Mouse (Mus musculus) thymus, postnatal 10 days (tissue): ENCODE data around the gene Polg.
A peak's percentile ranks its signal among the peaks of the same experiment; 100 is the strongest.

ENCODE experiments used
- DNase-seq, 2 experiments: peaks; one replicate each; pipeline ENCODE4 v3.0.0; 2021; ENCODE audit warnings: low spot score in 2 of 2

Gene Polg

GRCm38 (mm10) chr7:79502152-79503102 lies 36.3 kb upstream of the Polg start:
- DNase-seq, result no peak

DNA sequence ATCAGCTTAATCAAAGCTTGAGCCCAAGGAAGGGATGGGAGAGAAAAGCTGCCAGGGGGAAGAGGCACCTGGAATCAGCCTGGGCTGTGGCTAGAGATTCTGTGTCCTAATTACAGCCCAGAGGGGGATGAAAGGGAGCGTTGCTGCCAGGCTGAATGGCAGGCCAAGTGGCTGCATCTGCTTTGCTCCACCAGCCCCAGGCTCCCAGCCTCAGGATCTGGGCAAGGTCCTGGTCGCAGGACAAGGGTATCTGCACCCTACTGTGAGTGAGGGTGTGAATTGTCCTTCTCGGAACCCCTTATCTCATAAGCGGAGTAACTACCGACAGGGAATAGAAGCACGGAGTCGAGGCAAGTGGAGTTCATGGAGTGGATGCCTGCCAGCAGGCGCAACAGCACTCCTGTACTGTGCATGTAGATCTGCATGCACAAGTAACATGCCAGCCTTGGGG lies 35.4 kb upstream of the Polg start:
- DNase-seq, result no peak

DNA sequence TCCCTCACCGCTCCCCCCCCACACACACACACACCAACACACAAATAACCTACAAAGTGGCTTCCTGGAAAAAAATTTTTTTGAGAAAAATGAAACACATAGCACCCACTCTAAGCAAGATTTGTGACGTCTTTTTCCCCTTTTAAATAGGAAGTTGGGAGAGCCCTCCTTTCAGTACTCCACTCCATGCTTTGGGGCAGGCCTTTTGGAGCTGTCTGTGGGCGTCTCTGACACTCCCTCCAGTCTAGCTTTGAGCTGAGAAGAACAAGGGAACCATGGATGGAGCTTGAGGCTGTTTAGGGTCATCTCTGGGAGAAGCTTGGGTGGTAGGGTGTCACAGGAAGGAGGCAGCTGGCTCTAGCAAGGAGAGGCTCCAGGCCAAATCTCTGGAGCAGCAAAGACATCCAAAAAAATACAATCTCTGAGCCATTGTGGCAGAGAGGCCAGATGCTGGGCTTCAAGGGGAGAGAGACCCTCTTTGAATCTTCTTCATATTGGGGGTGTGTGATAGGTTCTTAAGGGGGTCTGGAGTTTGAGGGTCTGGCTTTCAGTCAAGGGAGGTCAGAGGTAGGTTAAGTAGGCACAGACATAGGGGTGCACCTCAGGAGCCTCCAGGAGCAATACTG lies 34.6 kb upstream of the Polg start:
- DNase-seq, result no peak

DNA sequence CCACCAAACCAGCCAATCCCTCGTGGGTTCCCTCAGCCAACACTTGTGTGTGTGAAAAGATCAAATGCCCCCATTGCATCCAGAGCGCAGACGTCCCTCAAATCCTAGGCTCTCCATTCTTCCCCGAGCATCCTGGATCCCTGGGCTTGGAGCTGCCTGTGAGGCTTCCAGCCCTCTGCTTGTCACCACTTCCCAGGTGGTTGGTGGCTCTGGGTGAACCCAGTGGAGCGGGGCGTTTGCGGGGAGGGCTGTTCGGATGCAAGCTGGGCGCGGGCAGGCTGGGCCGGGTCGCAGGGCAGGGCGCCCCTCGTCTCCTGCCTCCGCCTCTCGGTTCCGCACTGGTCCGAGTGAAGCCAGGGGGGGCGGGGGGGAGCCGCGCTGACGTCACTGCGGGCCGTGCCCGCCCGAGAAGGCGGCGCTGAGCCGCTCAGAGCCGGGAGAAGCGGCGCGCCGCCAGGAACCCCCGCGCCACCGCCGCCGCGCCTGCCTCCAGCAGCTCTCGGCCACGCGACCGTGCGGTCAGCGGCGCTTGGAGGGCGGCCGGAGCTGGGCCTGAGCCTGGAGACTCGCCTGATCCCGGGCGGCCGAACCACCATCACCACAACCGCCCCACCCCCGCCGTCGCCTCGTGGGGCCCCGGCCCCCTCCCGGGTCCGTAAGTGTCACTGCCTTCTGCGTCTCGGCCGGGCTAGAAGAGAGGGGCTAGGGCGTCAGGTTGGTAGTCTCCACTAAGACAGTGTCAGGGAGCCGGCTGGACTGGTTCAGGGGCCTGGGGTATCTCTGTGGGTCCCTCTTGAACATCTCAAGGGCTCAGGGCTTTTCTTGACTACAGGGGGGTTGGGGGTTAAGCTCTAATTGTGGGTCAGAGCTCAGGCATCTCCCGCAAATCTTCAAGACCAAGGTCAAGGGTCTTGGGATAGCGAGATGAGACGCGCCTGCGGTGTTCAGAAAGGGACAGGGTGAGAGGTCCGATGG lies 33.7 kb upstream of the Polg start:
- DNase-seq, result no peak

DNA sequence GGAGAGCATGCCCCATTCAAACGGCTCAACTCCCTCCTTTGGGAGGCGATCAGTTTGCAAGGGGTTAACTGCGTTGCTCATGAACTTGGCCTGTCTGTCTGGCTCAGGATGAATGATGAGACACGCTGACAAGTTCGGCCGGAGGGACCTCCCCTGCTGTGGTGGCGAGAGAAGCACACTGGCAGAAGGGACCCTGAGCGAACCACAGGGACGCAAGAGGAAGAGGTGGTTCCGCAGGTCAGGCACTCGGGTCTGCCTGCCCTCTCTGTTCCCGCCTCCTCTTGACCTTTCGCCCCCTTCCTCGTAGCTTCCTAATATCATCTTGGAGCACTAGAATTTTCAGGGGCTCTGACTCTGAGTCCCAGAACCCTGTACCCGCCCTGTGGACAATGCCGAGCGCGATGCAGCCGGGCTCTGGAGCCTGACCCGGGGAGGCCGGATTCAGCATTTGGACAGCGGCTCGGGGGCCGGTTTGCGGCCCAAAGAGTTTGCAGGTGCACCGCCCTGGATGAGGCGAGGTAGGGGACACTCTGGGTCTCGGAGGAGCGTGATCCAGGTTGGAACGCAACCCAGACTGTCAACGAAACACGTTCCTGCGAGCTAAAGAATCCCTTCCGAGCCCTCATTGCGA lies 32.9 kb upstream of the Polg start:
- peak in 1 of 2 experiments; percentile 22 for DNase-seq

- DNase-seq, result no peak
Measured at GRCm38 (mm10) chr7:79498356-79498755, 32.2 kb upstream of the Polg start.

DNA sequence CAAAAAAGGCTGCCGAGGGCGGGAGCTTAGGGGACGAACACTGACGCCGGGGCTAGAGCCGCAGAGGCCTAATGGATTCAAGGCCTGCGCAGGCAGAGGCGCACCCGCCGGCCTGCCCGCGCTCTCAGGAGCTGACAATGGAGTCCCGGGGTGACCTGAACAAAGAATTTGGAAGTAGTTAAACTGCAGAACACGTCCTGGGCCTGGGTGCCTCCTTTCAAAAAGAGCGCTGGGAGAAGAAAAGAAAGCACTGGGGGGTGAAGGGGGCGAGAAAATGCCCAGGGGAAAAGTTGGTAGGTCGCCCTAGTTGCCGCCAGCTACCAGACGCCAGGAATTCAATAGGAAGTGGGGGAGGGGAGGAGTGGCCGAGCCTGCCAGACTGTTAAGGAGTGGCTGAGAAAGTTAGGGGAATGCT lies 31.5 kb upstream of the Polg start:
- DNase-seq, result no peak

DNA sequence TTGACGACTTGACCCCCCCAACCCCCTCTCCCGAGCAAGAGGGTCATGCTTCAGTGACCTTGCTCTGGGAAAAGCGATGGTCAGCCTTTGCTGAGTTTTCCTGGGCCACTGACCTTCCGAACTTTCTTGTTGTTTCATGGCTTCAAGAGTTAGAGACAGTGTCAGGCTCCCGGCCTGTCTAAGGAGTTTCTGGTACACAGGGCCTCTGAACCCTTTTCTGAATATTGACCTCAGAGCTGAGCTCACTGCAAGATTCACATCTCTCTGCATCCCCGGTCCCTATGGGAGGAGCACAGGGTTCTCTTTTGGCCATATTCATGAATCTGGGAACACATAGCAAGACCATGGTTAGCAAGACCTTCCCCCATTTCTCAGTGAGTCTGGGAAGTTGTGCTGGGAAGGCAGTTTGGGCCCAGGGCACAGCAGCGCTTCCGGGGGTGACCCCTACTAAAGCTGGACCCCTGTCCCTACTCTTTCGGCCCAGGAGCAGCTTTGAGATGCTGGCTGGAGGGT lies 30.7 kb upstream of the Polg start:
- DNase-seq, result no peak

DNA sequence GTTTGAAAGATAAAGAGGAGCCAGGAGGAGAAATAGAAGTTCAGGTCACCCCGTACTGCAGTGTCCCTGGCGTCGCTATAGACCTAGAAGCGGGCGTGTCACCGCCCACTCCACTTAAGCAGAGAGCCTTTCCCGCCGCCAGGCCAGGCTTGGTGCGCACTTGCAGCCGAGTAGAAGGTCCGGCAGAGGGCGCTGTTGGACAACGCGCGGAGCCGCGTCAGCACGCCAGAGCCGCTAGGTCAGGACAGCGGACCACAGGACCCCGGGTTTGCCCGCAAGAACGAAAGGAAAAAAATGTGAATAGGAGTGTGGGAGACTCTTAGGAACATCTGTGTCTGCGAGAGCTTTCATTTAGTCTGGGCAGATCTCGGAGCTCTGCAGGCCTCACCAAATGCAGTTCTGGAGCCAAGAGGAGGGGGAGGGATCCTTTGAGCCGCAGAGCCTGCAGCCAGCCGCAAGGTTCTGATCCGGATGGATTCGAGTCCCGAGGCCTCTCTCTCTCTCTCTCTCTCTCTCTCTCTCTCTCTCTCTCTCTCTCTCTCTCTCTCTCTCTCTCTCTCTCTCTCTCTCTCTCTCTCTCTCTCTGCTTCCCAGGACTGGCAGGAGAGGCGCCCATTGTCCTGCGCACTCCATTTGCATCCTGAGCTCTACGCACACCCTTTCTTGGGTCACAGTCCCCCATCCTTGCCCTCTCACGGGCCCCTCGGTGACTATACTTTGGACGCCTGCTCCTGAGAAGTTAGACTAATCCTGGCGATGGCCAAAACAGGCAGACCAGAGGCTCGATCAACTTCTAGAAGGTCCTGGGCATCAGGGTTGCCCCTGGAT lies 30.0 kb upstream of the Polg start:
- DNase-seq, result peak; percentile 52 to 86

GRCm38 (mm10) chr7:79493915-79494314 lies 27.8 kb upstream of the Polg start:
- DNase-seq, result peak in 1 of 2 experiments; percentile 50

DNA sequence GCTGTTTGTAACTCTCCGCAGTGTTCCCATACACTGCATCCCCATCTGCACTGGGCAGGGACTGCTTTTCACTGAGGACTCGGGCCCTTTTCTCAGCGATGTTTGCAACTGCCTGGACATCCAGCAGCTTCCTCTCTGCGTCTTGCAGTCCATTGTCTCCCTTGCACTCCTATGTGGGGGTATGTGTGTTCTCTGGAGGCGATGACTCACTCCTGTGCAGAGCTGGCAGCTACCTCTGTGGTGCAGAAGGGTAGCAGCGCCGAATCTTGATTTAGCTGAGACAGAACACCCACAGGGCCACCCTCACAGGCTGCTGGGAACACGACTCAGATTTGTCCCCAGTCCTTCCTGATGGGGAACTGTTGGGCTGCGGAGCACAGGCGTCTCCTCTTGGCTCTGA lies 20.4 kb upstream of the Polg start:
- no peak for DNase-seq

- no peak for DNase-seq
Measured at GRCm38 (mm10) chr7:79474831-79475399, 8.8 kb upstream of the Polg start.

- DNase-seq, result no peak
Measured at GRCm38 (mm10) chr7:79473496-79474194, 7.5 kb upstream of the Polg start.

- DNase-seq, result peak in 1 of 2 experiments; percentile 20
Measured at GRCm38 (mm10) chr7:79472792-79473191, 6.6 kb upstream of the Polg start.

DNA sequence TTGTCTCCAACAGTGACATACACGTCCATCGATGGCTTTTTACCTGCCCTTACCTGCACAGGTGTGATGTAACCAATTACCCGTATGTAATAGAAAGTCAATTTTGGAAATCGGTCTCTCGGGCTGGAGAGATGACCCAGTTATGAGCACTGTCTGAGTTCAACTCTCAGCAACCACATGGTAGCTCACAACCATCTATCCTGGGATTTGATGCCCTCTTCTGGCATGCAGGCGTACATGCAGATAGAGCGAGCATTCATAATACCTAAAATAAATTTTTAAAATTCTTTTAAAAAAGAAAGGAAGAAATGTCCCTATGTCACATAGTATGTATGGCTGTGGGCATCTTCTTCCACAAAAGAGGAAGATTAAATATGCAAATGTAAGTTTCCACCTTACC lies 5.3 kb upstream of the Polg start:
- no peak for DNase-seq

- no peak for DNase-seq
Measured at GRCm38 (mm10) chr7:79470718-79471117, 4.6 kb upstream of the Polg start.

- DNase-seq, result no peak
Measured at GRCm38 (mm10) chr7:79469766-79470165, 3.6 kb upstream of the Polg start.

- DNase-seq, result no peak
Measured at GRCm38 (mm10) chr7:79468994-79469393, 2.8 kb upstream of the Polg start.

- no peak for DNase-seq
Measured at GRCm38 (mm10) chr7:79467951-79468350, 1.8 kb upstream of the Polg start.
